Mouse (Mus musculus): ENCODE data around the gene Zdhhc1. TPM values are rescaled to one million over a fixed set of nuclear protein-coding genes. Genes with fewer than 3 reads are reported as not detected.

Zdhhc1 gene
- polyA plus RNA-seq, 1 experiment from 2014 or later, result 40.6 TPM

DNA sequence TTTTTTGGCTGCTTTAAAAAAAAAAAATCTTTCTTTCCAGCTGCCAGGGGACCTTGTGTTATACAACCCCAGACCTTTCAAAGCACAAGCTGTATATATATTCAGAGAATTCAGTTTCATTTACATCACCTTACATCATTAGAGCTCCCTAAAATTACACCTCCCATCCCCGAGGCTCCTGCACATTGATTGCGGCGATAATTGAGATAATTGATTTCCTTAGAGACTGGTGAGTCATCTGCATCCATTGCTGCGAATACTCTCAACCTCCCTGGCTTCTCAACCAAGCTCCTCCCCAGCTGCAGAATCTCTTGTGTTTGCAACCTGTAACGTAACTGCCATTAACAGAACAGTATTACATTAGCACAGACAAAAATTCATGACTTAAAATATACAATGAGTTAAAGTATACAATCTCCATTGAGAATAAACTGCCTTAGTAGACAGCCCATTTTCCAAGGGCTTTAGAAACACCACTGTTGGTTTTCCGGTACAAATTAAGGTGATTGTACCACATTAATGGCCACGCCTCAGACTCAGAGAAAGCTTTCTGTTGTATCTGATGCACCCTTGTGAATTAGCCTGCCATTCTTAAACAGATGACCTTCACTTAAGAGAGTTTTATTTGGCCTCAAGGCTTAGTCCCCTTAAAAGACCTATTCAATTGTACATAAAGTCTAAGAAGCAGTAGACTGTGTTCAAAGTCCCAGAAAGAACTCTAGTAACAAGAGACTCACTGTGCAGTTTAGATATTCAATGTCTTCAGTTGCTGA is 64.8 kb downstream of the Zdhhc1 start:
- no peak for TF ChIP-seq EP300 (IDR thresholded peaks at IDR 0.05)
- TF ChIP-seq CTCF (IDR thresholded peaks at IDR 0.05), result no peak
- no peaks in the 10 kb centered on the region for H3K36me3 ChIP-seq (ENCODE audit: insufficient read depth, low read length)
- no peak for ATAC-seq

DNA sequence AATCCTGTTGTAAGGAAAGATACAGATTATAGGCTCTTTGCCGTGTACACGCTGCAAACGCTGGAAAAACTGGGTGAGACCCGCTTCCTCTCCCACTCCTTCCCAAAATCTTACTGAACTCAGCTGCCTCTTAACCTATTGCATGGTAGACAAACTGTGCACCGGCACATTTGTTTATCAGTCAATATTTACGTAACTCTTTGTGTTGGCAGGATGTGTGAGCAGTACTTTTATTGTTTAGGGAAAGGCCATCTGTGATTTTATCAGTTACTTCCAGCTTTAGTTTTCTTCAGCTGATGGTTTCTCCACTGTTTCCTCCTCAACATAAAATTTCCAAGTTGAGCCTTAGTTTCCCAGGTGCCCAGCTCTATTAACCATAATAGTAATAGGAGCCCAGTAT is 69.8 kb downstream of the Zdhhc1 start:
- DNase-seq (ENCODE audit: low spot score) (peak; percentile 52), ATAC-seq (peak; percentile 63)
- Histone ChIP-seq H3K4me2 (replicated peaks; ENCODE audit: low read depth, low read length) (no peak overlapping the region), H3K4me1 (ENCODE audit: insufficient read depth, low read depth, low read length) (no peaks in the 10 kb centered on the region; the same call in 1 of the 2 replicates), H3K36me3 (ENCODE audit: insufficient read depth, low read length) (no peaks in the 10 kb centered on the region), H3K9me3 (ENCODE audit: low read length) (no peaks in the 10 kb centered on the region), H3K27me3 (replicated peaks; ENCODE audit: insufficient read depth, low read length) (no peaks in the 10 kb centered on the region), H3K27ac (ENCODE audit: low read length) (peak overlapping the region; percentile 22; the same call in 1 of the 2 replicates), H3K4me3 (ENCODE audit: low read depth, low read length) (no peak overlapping the region), H3K9ac (replicated peaks; ENCODE audit: low read depth) (no peak overlapping the region)
- no peak for TF ChIP-seq CTCF (IDR thresholded peaks at IDR 0.05)
- peak; percentile 93 for TF ChIP-seq EP300 (IDR thresholded peaks at IDR 0.05)
- WGBS, result 24% methylated on average over 6 of the region's 6 CpGs

More for the DNA sequence above, 64.8 kb downstream of the Zdhhc1 start:
- Histone ChIP-seq H3K27ac (ENCODE audit: low read length) (no peak overlapping the region), H3K4me3 (ENCODE audit: low read depth, low read length) (no peak overlapping the region), H3K4me1 (ENCODE audit: insufficient read depth, low read depth, low read length) (no peaks in the 10 kb centered on the region; the same call in 1 of the 2 replicates), H3K4me2 (replicated peaks; ENCODE audit: low read depth, low read length) (no peak overlapping the region), H3K9ac (replicated peaks; ENCODE audit: low read depth) (no peak overlapping the region), H3K27me3 (replicated peaks; ENCODE audit: insufficient read depth, low read length) (no peaks in the 10 kb centered on the region), H3K9me3 (ENCODE audit: low read length) (no peaks in the 10 kb centered on the region)
- 76% methylated on average over 7 of the region's 7 CpGs for WGBS
- DNase-seq (ENCODE audit: low spot score), result no peak

Other genes with a start within 250 kb of the Zdhhc1 start
- 24.6 and 24.8 TPM in 2 replicates for gene B3gnt9, start 241.7 kb downstream of the Zdhhc1 start, polyA plus RNA-seq (2015; fragmentation: Nextera tagmentation; extraction: Ambion mirVana)
- 35.5 and 35.8 TPM in 2 replicates for gene Tradd, start 232.3 kb downstream of the Zdhhc1 start, polyA plus RNA-seq (2015; fragmentation: Nextera tagmentation; extraction: Ambion mirVana)
- 6.0 and 6.6 TPM in 2 replicates for gene Fbxl8, start 232.3 kb downstream of the Zdhhc1 start, polyA plus RNA-seq (2015; fragmentation: Nextera tagmentation; extraction: Ambion mirVana)
- 1.7 and 2.0 TPM in 2 replicates for gene Hsf4, start 227.1 kb downstream of the Zdhhc1 start, polyA plus RNA-seq (2015; fragmentation: Nextera tagmentation; extraction: Ambion mirVana)
- gene Nol3, start 220.8 kb downstream of the Zdhhc1 start, polyA plus RNA-seq (2015; fragmentation: Nextera tagmentation; extraction: Ambion mirVana), result 1.3 and 1.5 TPM in 2 replicates
- 2.4 and 2.7 TPM in 2 replicates for gene 4931428F04Rik, start 207.0 kb downstream of the Zdhhc1 start, polyA plus RNA-seq (2015; fragmentation: Nextera tagmentation; extraction: Ambion mirVana)
- 34.5 and 34.6 TPM in 2 replicates for gene Exoc3l, start 200.8 kb downstream of the Zdhhc1 start, polyA plus RNA-seq (2015; fragmentation: Nextera tagmentation; extraction: Ambion mirVana)
- gene E2f4, start 199.2 kb downstream of the Zdhhc1 start, polyA plus RNA-seq (2015; fragmentation: Nextera tagmentation; extraction: Ambion mirVana), result 29.8 and 32.7 TPM in 2 replicates
- gene Elmo3, start 191.3 kb downstream of the Zdhhc1 start, polyA plus RNA-seq (2015; fragmentation: Nextera tagmentation; extraction: Ambion mirVana), result 22.3 and 23.0 TPM in 2 replicates
- 4.2 and 7.5 TPM in 2 replicates for gene Lrrc29, start 170.6 kb downstream of the Zdhhc1 start, polyA plus RNA-seq (2015; fragmentation: Nextera tagmentation; extraction: Ambion mirVana)
- gene Tmem208, start 170.5 kb downstream of the Zdhhc1 start, polyA plus RNA-seq (2015; fragmentation: Nextera tagmentation; extraction: Ambion mirVana), result 116 and 141 TPM in 2 replicates
- 8.7 and 10.5 TPM in 2 replicates for gene Fhod1, start 148.9 kb downstream of the Zdhhc1 start, polyA plus RNA-seq (2015; fragmentation: Nextera tagmentation; extraction: Ambion mirVana)
- 1.7 and 1.9 TPM in 2 replicates for gene Slc9a5, start 148.1 kb downstream of the Zdhhc1 start, polyA plus RNA-seq (2015; fragmentation: Nextera tagmentation; extraction: Ambion mirVana)
- 0.20 and 0.26 TPM in 2 replicates for gene Plekhg4, start 123.6 kb downstream of the Zdhhc1 start, polyA plus RNA-seq (2015; fragmentation: Nextera tagmentation; extraction: Ambion mirVana)
- 0.14 and 0.38 TPM in 2 replicates for gene Kctd19, start 83.4 kb downstream of the Zdhhc1 start, polyA plus RNA-seq (2015; fragmentation: Nextera tagmentation; extraction: Ambion mirVana)
- 3.7 and 3.9 TPM in 2 replicates for gene Lrrc36, start 83.3 kb downstream of the Zdhhc1 start, polyA plus RNA-seq (2015; fragmentation: Nextera tagmentation; extraction: Ambion mirVana)
- 675 and 696 TPM in 2 replicates for gene Tppp3, start 25.4 kb downstream of the Zdhhc1 start, polyA plus RNA-seq (2015; fragmentation: Nextera tagmentation; extraction: Ambion mirVana)
- 1.8 and 2.9 TPM in 2 replicates for gene Hsd11b2, start 21.9 kb upstream of the Zdhhc1 start, polyA plus RNA-seq (2015; fragmentation: Nextera tagmentation; extraction: Ambion mirVana)
- 141 and 146 TPM in 2 replicates for gene Atp6v0d1, start 69.1 kb upstream of the Zdhhc1 start, polyA plus RNA-seq (2015; fragmentation: Nextera tagmentation; extraction: Ambion mirVana)
- gene Ripor1, start 108.4 kb upstream of the Zdhhc1 start, polyA plus RNA-seq (2015; fragmentation: Nextera tagmentation; extraction: Ambion mirVana), result 25.5 and 28.5 TPM in 2 replicates
- 71.3 and 73.6 TPM in 2 replicates for gene Ctcf, start 139.7 kb upstream of the Zdhhc1 start, polyA plus RNA-seq (2015; fragmentation: Nextera tagmentation; extraction: Ambion mirVana)
- gene Agrp, start 140.5 kb upstream of the Zdhhc1 start, polyA plus RNA-seq (2015; fragmentation: Nextera tagmentation; extraction: Ambion mirVana), result 0.44 and 0.75 TPM in 2 replicates
- 0.26 and 0.35 TPM in 2 replicates for gene Carmil2, start 189.4 kb upstream of the Zdhhc1 start, polyA plus RNA-seq (2015; fragmentation: Nextera tagmentation; extraction: Ambion mirVana)
- 40.5 and 45.8 TPM in 2 replicates for gene Acd, start 204.2 kb upstream of the Zdhhc1 start, polyA plus RNA-seq (2015; fragmentation: Nextera tagmentation; extraction: Ambion mirVana)
- gene Pard6a, start 204.2 kb upstream of the Zdhhc1 start, polyA plus RNA-seq (2015; fragmentation: Nextera tagmentation; extraction: Ambion mirVana), result 14.8 and 16.6 TPM in 2 replicates
- gene 4933405L10Rik, start 210.8 kb upstream of the Zdhhc1 start, polyA plus RNA-seq (2015; fragmentation: Nextera tagmentation; extraction: Ambion mirVana), result not detected in 2 replicates
- gene Enkd1, start 211.3 kb upstream of the Zdhhc1 start, polyA plus RNA-seq (2015; fragmentation: Nextera tagmentation; extraction: Ambion mirVana), result 8.2 and 8.7 TPM in 2 replicates